Mouse (Mus musculus) adrenal gland (tissue): ENCODE data around the gene Serinc5.
"Not testable (repeated sequence)": the region's sequence is repeated elsewhere in the genome, so short reads cannot be mapped to it uniquely, and the experiment has no call there.

Source experiments
- intact Hi-C: fragments of 180-260 bp; cut with DNase I; formaldehyde crosslinking; loops from one replicate; pipeline ENCODE4 v1.15.1; 2025
- long read RNA-seq, 2 experiments: library from polyadenylated mRNA; unstranded; transcript quantifications; one replicate each; pipeline ENCODE4 v2.0.0; 2020; ENCODE audit warnings: borderline replicate concordance in 1 of 2; ENCODE audit not compliant: insufficient replicate concordance in 1 of 2

Serinc5 gene
- long read RNA-seq, experiment 1, full-length matches to known transcripts: 2 of 11 reads
- long read RNA-seq, experiment 1, partial matches to known transcripts: 8 of 11 reads
- long read RNA-seq, experiment 1, other reads (novel, unspliced or antisense): 1 of 11 reads
- long read RNA-seq, experiment 2, full-length matches to known transcripts: 2 of 12 reads
- long read RNA-seq, experiment 2, partial matches to known transcripts: 3 of 12 reads
- long read RNA-seq, experiment 2, other reads (novel, unspliced or antisense): 7 of 12 reads

DNA sequence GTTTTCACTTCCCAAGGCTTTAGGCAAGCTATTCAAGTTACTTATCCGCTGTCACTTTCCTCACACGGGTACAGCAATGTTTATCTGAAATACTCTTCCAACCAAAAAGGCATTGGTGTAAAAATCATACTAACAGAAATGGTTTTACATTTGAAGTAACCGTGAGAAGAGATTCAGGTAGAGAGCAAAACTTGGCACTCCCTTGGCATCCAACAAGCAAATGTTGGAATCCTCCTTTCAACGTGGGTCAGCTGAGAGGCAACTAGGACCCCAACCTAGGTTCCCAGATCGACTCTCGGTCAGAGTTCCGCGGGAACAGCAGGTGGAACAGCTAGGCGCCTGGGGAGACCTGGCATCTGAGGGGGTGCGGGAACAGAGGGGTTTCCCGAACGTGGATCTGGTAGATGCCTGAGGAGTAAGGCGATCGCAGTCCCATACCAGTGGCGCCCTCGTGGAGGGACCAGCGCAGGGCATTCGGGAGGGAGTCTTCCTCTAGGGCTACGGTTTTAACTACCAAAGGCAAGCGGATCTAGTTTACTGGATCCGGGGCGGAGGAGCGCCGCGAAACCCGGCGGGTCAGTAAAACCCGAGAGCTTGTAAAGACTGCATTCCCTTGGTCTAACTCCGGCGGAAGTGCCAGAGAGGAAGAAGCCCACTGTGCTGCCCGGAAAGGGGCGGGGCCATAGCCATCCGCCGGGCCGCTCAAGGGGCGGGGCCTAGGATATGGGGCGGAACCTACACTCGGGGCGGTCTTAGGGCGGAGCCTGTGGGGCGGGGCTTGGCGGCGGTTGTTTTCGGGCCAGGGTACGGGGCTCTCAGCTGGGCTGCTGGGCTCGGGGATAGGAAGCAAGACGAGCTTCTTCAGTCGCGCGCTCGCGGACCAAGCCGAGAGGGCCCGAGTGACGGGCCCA is at the start of gene Serinc5:
Gene Serinc5, plus strand, starts transcription at position 781 of the 911 bp plus-strand sequence.
- intact Hi-C loops: no loop called here

DNA sequence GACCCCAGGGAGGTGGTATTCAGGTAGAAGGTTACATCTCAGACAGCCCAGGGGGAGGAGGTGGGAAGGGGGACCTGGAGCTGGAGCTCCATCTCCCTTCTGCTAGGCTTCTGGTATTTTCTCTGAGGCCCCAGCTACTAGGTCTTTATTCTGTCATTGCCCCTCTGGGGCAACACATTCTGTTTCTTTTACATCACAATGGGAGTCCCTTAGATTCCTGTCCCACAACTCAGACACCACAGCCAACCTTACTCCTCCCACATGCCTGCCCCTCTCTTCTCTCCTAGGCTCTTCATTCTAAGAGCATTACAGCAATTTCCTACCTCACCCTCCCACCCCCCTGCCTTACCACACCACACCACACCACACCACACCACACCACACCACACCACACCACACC is 34.8 kb upstream of the Serinc5 start, which contains the start of gene Spz1:
Gene Spz1, minus strand, starts transcription at position 101 of the 400 bp plus-strand sequence.
- intact Hi-C loops: no loop called here

DNA sequence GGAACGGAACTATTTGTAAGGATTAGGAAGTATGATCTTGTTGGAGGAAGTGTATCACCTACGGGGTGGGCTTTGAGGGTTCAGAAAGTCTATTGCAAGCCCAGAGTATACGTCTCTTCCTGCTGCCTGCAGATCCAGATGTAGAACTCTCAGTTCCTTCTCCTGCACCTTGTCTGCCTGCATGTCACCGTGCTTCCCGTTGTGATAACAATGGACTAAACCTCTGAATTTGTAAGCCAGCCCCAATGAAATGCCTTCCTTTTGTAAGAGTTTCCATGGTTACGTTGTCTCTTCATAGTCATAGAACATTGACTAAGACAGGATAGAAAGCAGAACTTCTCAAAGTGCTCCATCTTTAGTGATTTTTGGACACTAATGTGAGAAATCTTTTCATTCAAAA is 34.2 kb upstream of the Serinc5 start:
- intact Hi-C loops: no loop called here

DNA sequence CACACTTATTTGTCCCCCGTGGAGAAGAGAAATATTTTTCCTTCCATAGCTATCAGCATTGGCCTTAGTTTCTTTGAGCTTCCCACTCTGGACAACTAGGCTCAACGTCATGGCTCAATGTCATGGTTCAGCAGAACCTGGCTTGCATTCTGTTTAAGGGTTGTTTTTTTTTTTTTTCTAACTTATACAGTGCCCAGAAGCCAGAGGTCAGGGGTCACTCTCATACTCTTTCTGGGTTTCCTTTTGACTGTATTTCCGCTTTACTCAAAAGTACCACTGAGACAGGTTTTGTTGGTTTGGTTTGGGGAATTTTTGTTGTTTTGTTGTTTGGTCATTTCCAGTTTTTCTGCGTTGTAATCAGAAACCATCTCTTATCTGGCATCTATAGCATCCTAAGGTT is 32.7 kb upstream of the Serinc5 start:
- intact Hi-C loops: no loop called here

DNA sequence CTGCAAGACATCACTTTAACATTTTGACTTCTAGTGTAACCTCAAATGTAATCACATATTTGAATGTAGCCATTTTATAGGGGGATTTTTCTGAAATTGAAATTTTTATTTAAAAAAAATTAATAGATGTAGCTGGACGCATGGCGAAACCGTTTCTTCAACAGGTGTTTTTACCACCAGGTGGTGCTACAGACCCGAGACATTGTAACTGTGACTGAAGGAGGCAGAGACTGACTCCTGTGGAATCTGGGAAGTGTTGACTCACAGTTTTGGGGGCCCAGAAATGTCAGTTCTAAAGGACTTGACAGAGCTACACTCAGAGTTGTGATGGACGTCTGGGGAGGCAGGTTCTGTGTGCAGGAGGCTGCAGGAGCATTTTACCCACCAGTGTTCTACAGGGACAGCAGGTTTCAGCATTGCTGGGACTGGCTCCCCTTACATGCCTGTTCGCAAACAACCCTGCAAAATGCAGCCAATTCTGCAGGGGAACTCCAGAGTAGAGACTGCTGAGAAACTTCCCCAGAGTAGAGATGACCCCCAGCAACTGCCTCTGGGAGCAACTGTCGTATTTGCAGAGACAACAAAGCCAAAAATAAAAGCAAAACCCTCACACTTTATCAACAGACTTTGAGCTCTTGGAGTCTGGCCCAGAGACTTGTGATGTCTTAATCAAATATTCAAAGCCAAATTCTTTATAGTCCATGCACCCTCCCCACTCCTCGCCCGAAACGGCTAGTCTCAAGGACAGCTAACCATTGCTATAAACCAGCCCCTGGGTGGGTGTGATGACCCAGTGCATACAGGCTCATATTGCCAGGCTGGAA is 30.5 kb upstream of the Serinc5 start:
- intact Hi-C loops: loop anchor here (2.0 kb wide), 1 partner anchor 160 kb away; no protein-coding TSS in a partner anchor

DNA sequence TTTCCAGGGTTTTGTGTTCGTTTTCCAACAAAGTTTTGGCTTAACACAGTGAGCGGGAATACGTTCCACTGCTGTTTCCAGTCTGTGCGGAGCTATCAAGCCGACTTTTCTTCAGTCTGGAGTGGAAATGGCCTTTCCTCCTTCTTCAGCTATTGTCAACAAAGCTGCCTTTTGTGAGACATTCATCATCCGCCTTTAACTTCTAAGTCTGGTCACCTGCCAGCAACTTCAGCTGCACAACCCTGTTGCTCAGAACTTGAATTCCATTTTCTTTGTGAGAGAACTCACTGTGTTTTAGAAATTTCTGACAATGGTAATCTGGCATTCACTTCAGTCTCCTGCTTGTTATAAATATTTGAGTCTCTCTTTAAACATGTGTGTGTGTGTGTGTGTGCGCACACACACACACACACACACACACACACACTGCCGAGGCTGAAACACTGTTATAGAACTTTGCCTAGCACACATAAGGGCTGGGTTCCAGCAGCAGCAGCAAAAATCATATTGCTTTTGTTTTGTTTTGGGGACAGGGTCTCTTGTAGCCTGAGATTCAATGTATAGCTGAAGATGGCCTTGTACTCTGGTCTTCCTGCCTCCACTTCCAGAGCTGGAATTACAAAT is 26.7 kb upstream of the Serinc5 start:
- intact Hi-C loops: no loop called here

DNA sequence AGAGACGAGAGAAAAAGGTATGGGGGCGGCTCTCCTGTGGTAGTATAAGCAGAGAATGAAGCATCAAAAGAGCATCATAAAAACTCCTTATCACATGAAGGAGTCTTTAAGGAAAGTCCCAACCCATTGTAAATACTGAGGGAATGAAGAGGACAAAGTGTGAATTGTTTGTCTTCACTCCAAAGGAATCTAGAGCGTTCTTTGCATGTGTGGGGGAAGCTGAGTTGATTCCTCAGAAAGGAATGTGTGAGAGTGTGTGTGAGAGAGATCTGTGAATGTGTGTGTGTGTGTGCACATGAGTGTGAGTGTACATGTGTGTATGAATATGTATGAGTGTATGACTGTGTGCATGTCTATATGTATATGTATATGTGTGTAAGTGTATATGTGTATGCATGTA is 22.2 kb upstream of the Serinc5 start:
- intact Hi-C loops: no loop called here

DNA sequence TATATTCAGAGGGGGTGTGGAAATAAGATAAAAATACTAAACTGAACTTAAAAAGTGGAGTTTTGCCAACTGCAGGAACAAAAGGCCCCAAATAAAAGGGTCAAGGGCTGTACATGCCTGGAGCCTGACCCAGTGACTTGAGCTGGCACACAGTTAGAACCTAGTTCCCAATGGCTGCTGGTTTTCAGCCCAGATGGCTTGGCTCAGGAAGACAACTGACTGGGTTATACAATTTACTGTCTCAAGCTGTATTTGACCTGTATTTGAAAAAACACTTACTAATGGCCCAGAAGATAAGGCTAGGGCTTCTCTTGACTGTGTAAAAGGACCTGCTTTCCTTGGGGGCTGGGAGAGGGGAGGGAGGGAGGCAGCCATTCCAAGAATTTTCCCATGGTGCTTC is 21.6 kb upstream of the Serinc5 start:
- intact Hi-C loops: no loop called here

DNA sequence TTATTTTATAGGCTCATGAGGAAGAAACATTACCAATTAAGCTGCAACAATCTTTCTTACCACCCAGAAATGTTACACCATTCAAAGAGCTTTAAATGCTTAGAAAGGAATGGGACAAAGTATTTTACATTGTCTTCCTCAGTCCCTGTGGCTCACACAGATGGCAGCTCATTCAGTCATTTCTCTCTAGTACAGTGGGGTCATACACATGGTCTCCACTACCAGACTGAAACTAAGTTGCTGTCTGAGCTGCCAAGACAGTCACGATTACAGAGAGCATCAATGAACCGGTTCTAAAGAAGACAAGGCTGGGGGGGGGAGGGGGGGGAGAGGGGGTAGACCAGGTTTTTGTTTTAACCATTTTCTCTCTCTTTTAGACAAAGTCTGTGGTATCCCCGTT is 19.7 kb upstream of the Serinc5 start:
- intact Hi-C loops: no loop called here

DNA sequence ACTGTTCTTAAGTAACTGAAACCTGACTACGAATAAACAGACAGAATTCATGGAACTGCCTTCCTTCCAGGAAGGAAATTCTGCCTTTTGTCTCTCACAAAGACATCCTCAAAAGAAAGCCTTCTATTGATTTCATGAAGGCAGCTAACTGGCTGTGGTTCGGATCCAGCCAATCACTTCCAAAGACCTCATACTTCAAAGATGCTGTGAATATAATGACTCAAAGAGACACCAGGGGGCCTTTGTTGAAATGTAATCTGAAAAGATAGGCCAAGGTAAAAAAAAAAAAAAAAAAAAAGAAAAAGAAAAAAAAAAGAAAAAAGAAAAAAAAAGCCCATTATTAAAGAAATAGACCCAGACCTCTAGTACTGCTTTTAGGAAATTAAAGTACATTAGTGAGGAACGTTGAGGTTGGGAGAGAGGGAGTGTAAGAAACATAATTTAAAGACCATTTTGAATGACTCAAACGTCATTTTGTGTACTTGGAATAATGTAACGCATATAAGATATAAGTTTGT is 18.6 kb upstream of the Serinc5 start:
- intact Hi-C loops: no loop called here

DNA sequence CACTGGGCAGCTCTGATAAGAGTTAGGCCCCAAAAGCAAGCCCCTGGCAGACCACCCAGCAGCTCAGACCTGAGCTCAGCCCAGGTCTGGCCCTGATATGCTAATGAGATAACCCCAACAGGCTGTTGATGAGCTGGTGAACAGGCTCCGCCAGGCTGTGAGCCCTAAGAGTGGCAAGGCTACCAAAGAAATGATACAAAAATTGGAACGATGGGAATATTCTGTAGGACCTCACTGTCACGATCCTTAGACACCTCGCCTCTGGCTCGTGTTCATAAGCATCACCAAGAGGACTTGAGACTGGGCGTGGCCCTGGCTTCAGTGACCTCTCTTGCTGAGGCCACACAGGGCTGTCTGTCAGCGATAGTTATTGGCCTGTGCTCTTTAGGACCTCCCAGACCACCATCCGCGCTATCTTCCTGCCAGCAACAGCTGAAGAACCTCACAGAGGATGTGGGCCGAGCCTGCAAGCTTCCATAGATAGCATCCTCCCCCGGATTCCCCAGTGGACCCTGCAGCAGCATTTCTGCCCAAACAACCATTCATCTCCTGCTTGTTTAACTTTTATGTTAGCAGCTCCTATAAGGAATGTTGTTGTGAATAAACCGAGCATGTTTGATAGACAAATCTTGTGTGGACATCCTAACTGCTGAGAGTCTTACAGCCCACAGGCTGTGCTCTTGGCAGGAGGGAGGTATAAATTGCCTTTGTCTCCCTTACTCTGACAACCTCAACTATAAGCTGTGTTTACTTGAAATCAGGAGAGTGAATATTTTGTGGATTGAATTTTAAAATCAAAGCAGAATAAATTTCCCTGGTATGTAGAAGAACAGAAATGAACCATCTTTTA is 17.9 kb upstream of the Serinc5 start:
- intact Hi-C loops: no loop called here

DNA sequence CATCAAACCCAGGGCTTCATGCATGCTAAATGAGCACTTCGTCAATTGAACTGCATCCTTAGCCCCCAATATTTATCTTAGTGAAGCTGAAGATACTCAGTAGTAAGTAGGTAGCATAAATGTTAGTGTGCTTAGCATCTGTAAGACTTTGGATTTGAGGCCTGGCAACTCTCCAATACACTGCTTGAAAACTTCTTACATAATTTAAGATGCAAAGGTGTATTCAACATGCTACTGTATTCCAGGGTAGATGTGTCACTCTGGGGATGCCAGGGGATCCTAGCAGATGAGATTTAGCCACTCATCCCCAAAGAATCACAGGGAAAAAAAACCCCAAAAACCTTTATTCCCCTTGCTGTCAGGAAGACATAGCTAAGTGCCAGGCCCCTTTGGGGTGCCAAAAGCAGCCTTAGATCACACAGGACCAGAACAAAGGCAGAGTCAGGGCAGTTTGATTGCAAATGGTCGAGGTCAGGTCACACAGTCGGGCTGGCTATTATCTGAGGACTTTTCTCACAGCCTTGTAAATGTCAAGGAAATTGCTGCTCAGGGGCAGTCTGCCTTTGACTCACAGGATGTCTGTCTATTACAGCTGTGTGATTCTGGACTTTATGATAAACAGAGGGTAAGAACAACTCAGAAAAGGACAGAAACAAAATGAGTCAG is 17.0 kb upstream of the Serinc5 start:
- intact Hi-C loops: no loop called here

DNA sequence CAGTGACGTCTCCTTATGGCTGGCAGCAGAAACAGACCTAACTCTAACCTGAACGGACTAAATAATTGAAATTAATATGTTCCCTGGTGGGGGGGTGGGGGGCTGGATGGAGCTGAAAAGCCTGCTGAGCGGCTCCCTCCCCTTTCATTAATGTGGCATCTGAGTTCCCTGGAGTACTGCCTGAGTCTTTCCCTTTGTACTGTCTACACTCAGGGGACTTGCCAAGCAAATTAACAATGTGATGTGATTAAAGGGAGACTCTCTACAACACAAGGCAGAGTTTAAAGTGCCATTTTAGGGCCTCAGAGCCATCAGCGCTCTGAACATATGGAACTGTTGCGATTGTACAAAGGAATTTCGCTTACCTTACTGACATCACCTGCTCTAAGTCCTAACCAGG is 16.4 kb upstream of the Serinc5 start:
- intact Hi-C loops: no loop called here

DNA sequence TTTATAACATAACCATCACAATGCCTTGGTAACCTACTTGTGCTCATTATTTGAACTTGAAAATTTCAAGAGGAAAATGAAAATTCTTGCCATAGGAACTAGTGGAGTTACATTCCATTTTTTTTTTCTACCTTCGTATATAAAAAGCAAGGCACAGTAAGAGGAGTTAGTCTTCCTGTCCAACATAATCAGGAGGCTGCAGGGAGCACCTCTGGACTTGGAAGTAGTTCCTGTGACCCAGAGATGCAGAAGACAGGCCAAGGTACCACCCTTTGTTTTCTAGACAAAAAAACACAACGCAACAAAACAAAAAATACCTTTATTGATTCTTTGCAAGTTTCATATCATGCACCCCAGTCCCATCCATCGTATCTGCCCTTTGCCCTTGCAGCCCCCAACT is 16.0 kb upstream of the Serinc5 start:
- intact Hi-C loops: no loop called here

DNA sequence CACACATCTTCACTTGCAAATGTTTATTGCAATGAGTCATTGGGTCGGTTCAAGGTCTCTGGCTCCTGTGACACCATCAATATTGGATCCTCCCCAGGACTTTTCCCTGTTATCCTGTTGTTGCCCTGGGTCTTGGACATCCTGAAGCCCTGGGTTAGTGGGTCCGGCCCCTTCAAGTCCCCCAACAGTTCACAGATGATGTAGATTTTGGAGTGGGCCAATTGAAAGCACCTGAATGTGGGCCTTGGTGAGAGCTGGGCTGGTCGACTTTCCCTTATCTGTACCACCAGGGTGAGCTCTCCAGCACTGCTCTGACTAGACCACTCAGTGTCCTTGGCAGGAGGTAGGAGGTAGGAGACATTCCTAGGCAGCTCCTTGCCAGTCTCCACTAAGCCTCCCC is 15.5 kb upstream of the Serinc5 start:
- intact Hi-C loops: no loop called here

DNA sequence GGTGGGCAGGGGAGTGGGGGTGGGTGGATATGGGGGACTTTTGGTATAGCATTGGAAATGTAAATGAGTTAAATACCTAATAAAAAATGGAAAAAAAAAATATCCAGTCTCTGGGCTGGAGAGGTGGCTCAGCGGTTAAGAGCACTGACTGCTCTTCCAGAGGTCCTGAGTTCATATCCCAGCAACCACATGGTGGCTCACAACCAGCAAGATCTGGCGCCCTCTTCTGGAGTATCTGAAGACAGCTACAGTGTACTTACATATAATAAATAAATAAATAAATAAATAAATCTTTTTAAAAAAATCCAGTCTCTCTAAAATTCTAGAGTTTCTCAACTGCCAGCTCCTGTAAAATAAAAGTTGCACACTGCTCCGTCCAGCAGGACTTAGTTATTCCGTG is 5.6 kb upstream of the Serinc5 start:
- intact Hi-C loops: not testable (repeated sequence)

DNA sequence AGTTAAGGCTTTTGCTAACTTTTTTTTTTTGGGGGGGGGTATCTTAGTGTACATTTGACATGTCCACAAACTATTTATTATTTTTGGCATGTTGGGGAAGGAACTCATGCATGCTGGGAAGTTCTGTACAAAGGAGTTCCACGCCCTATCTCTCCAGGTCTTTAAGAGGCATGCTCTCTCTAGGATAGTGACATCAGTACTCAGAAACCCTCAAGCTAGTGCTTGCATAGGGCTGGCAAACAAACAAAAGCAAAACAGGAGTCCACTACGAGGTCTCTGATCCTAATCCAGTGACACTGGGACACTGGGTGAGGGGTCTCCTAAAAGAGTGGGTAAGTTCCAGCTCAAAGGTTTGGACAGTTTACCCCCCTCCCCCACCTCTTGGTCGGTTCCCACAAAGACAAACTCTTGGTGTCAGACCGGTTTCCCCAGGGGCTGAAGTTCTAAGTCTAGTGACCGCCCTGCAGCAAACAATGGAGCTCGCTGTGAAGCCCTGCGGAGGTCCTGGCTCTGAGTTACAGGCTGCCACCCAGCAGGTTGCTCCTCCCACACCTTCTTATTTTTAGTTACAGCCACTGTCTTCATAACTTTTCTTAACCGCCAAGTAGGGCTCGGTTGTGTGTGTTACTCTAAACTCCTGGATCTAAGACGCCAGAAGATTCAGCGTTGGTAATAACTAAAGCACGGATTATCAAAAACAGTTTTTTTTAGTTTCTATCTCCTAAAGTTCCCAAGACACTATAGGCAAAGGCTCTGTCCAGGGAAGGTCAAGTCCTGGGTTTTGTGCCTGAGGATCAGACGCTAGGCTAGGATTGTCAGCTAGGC is 1.2 kb upstream of the Serinc5 start:
- intact Hi-C loops: no loop called here

DNA sequence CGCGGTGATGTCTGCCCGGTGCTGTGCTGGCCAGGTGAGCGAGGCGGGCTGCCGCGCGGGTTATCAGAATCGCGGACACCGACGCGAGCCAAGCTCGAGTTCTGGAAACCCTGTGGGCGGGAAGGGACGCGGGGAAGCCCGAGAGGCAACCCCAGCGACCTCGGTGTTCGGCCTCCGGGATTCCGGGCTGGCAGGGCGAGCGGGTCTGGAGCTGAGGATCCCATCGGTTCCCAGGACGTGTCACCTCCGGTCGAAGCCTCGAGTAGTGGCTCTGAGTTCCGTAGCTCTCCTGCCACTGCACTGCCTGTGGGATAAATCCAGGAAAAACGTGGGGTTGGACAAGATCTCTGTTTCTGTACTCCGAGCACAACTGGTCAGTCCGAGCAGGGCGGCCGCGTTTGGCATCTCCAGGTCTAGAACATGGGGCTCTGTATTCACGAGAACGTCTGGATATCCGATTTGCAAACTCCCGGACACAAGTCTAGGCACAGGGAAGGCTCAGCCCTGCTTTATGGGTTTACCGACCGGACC is 428 bp downstream of the Serinc5 start:
- intact Hi-C loops: no loop called here
